Mouse (Mus musculus) brain, adult 2 months (tissue): ENCODE measurements around the gene Ppp1r37.
"Not testable (repeated sequence)": the region's sequence is repeated elsewhere in the genome, so short reads cannot be mapped to it uniquely, and the experiment has no call there.

Source experiments
- DNase-seq: peaks from one replicate; pipeline ENCODE4 v3.0.0; 2011; ENCODE audit warnings: low read depth, low spot score

Gene Ppp1r37

GRCm38 (mm10) chr7:19541681-19542154, 21.2 kb downstream of the Ppp1r37 start:
- DNase-seq, result no peak

- peak; percentile 52 for DNase-seq
Observed at GRCm38 (mm10) chr7:19540771-19541566, 21.9 kb downstream of the Ppp1r37 start.

- no peak for DNase-seq
Observed at GRCm38 (mm10) chr7:19534676-19535075, 28.2 kb downstream of the Ppp1r37 start.

GRCm38 (mm10) chr7:19532240-19532639, 30.6 kb downstream of the Ppp1r37 start:
- DNase-seq, result no peak

GRCm38 (mm10) chr7:19531077-19531476, 31.8 kb downstream of the Ppp1r37 start:
- no peak for DNase-seq

GRCm38 (mm10) chr7:19525105-19525481, 37.8 kb downstream of the Ppp1r37 start:
- no peak for DNase-seq

GRCm38 (mm10) chr7:19524420-19525104, 38.3 kb downstream of the Ppp1r37 start:
- DNase-seq, result no peak

GRCm38 (mm10) chr7:19523757-19524419, 39.0 kb downstream of the Ppp1r37 start:
- DNase-seq, result peak; percentile 73

GRCm38 (mm10) chr7:19523017-19523756, 39.7 kb downstream of the Ppp1r37 start:
- DNase-seq, result peak; percentile 52

- no peak for DNase-seq
Observed at GRCm38 (mm10) chr7:19520032-19520431, 42.8 kb downstream of the Ppp1r37 start.

GRCm38 (mm10) chr7:19517652-19518365, 45.1 kb downstream of the Ppp1r37 start, which contains the start of gene Nkpd1:
Gene Nkpd1 (plus strand): TSS chr7:19517838.
- peak; percentile 67 for DNase-seq

- no peak for DNase-seq
Observed at GRCm38 (mm10) chr7:19512353-19512752, 50.5 kb downstream of the Ppp1r37 start.

- DNase-seq, result not testable (repeated sequence)
Observed at GRCm38 (mm10) chr7:19511934-19512333, 50.9 kb downstream of the Ppp1r37 start.

- DNase-seq, result no peak
Observed at GRCm38 (mm10) chr7:19509786-19510185, 53.1 kb downstream of the Ppp1r37 start.

- peak; percentile 22 for DNase-seq
Observed at GRCm38 (mm10) chr7:19508924-19509568, 53.8 kb downstream of the Ppp1r37 start.

GRCm38 (mm10) chr7:19508150-19508923, 54.5 kb downstream of the Ppp1r37 start, which contains the start of the genes Bloc1s3 and Trappc6a:
Gene Bloc1s3 (minus strand): TSS chr7:19508367.
Gene Trappc6a (plus strand): TSS chr7:19508395.
- peak; percentile 97 for DNase-seq

GRCm38 (mm10) chr7:19507612-19507981, 55.3 kb downstream of the Ppp1r37 start:
- DNase-seq, result no peak

GRCm38 (mm10) chr7:19506969-19507611, 55.8 kb downstream of the Ppp1r37 start:
- peak; percentile 50 for DNase-seq

GRCm38 (mm10) chr7:19506326-19506725, 56.5 kb downstream of the Ppp1r37 start:
- no peak for DNase-seq
